Mouse (Mus musculus): ENCODE measurements around the gene Zbtb8b. TPM values are rescaled to one million over a fixed set of nuclear protein-coding genes. Genes with fewer than 3 reads are reported as not detected.
A peak's percentile ranks its signal among the peaks of the same experiment; 100 is the strongest.

The Zbtb8b gene
- total and polyA plus RNA-seq, 2 experiments: not detected

DNA sequence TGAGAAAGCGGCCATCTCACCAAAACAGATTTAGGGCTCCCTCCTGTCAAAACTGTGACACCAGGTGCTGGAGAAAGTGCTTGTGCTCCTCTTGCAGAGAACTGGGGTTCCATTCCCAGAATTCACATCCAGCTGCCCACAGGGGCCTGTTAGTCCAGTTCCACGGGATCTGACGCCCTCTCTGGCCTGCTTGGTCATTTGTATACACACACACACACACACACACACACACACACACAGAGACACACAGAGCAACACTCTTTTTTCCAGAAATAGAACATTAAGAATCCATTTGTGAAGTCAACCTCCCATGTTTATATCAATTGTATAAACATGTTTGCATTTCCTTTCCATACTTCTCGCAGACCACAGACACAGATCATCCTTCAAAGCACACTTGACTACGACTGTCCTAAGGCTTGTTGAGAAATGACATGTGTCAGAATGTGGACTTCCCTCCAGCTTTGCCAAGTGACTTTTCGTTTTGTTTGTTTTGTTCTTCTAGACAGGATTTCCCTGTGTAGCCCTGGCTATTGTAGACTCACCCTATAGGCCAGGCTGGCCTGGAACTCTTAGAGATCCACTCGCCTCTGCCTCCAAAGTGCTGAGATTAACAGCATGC lies 49.6 kb downstream of the Zbtb8b start:
- H3K4me1 ChIP-seq (ENCODE audit: control insufficient read depth, insufficient read depth, low read length): no peaks in the 10 kb centered on the region
- H3K27ac ChIP-seq (replicated peaks; ENCODE audit: insufficient read depth, low read depth, low read length): no peak overlapping the region
- no peaks in the 10 kb centered on the region for H3K27me3 ChIP-seq (ENCODE audit: control insufficient read depth, insufficient read depth, low read length)
- no peaks in the 10 kb centered on the region for H3K79me2 ChIP-seq (ENCODE audit: control insufficient read depth, insufficient read depth, low read length)
- TF ChIP-seq CTCF (IDR thresholded peaks at IDR 0.05; ENCODE audit: low read depth, low read length) (no peak), POLR2A (IDR thresholded peaks at IDR 0.05; ENCODE audit: extremely low read depth, insufficient read depth, low read length) (no peak)
- no peak for DNase-seq (ENCODE audit: extremely low read depth, low read depth, low spot score)
- no peak overlapping the region for H3K9ac ChIP-seq (ENCODE audit: low read depth, low read length)
- H3K4me3 ChIP-seq (ENCODE audit: insufficient read depth, low read depth, low read length): no peak overlapping the region
- WGBS: 69% methylated on average over 7 of the region's 7 CpGs
- no peaks in the 10 kb centered on the region for H3K36me3 ChIP-seq (ENCODE audit: control insufficient read depth, insufficient read depth, low read length)

DNA sequence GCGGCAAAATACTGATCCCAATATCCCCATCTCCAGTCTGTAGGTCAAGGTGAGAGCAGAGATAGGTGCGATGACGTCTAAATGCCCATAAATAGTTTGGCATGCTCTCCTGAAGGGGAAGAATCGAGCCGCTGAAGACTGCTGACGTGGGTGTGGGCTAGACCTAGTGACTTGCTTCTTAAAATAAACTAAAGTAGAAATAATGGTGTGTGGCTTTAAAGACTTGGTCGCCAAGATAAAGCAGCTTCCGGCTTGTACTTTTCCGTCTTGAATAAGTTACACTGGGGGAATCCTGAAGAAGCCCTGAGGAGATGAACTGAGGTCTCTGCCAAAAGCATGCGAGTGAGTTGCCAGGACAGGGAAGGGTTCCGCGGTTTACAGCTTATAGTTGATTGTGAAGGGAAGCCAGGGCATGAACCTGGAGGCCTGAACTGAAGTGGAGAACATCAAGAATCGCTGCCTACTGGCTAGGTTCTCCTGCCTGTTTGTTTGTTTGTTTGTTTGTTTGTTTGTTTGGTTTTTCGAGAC lies 50.4 kb downstream of the Zbtb8b start:
- no peaks in the 10 kb centered on the region for H3K36me3 ChIP-seq (ENCODE audit: control insufficient read depth, insufficient read depth, low read length)
- no peak overlapping the region for H3K27ac ChIP-seq (replicated peaks; ENCODE audit: insufficient read depth, low read depth, low read length)
- H3K27me3 ChIP-seq (ENCODE audit: control insufficient read depth, insufficient read depth, low read length): no peaks in the 10 kb centered on the region
- peak; percentile 26 for DNase-seq (ENCODE audit: extremely low read depth, low read depth, low spot score)
- no peak overlapping the region for H3K4me3 ChIP-seq (ENCODE audit: insufficient read depth, low read depth, low read length)
- no peaks in the 10 kb centered on the region for H3K79me2 ChIP-seq (ENCODE audit: control insufficient read depth, insufficient read depth, low read length)
- 74% methylated on average over 14 of the region's 14 CpGs for WGBS
- TF ChIP-seq CTCF (IDR thresholded peaks at IDR 0.05; ENCODE audit: low read depth, low read length): no peak
- TF ChIP-seq POLR2A (IDR thresholded peaks at IDR 0.05; ENCODE audit: extremely low read depth, insufficient read depth, low read length): no peak
- H3K9ac ChIP-seq (ENCODE audit: low read depth, low read length): no peak overlapping the region
- no peaks in the 10 kb centered on the region for H3K4me1 ChIP-seq (ENCODE audit: control insufficient read depth, insufficient read depth, low read length)

DNA sequence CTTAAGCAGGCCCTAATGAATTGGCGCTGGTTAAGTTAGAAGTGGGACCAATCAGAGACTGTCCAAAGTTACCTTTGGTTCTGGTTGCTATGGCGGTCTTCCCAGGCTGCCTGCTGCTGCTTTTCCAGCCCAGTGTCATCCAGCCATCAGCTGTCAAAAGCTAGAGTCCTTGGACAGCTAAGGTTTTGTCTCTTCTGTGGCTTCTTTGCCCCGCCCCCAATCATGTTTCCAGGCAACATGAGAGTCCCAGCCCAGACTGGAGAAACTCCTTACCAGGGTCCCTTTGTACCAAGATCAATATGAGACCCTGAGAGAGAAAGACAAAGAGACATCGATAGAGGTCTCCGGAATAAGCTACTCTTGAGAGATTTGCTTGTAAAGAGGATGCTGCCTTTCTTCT lies 52.2 kb downstream of the Zbtb8b start:
- no peak overlapping the region for H3K4me3 ChIP-seq (ENCODE audit: insufficient read depth, low read depth, low read length)

DNA sequence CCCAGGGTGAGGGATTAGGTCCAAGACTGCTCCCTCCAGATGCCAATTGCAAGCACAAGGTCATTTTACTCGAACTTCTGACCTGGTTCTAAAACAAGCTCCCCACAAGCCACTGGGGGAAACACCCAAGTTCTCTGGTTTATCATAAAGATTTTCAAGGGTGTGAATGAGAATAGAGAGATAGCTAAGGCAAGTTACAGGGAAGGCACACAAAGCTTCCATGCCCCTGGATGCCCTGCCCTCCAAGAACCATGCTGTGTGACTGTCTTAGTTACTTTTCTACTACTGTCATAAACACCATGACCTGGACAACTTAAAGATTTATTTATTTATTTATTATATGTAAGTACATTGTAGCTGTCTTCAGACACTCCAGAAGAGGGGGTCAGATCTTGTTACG lies 53.7 kb downstream of the Zbtb8b start:
- 80% methylated on average over 2 of the region's 2 CpGs for whole genome bisulfite sequencing

More for the DNA sequence above, 52.2 kb downstream of the Zbtb8b start:
- no peak for DNase-seq (ENCODE audit: extremely low read depth, low read depth, low spot score)
- no peaks in the 10 kb centered on the region for H3K4me1 ChIP-seq (ENCODE audit: control insufficient read depth, insufficient read depth, low read length)
- TF ChIP-seq POLR2A (IDR thresholded peaks at IDR 0.05; ENCODE audit: extremely low read depth, insufficient read depth, low read length): no peak
- TF ChIP-seq CTCF (IDR thresholded peaks at IDR 0.05; ENCODE audit: low read depth, low read length): no peak
- H3K9ac ChIP-seq (ENCODE audit: low read depth, low read length): no peak overlapping the region
- H3K27ac ChIP-seq (replicated peaks; ENCODE audit: insufficient read depth, low read depth, low read length): no peak overlapping the region
- no peaks in the 10 kb centered on the region for H3K27me3 ChIP-seq (ENCODE audit: control insufficient read depth, insufficient read depth, low read length)
- no peaks in the 10 kb centered on the region for H3K79me2 ChIP-seq (ENCODE audit: control insufficient read depth, insufficient read depth, low read length)
- no peaks in the 10 kb centered on the region for H3K36me3 ChIP-seq (ENCODE audit: control insufficient read depth, insufficient read depth, low read length)
- WGBS: 92% methylated on average over 5 of the region's 5 CpGs

DNA sequence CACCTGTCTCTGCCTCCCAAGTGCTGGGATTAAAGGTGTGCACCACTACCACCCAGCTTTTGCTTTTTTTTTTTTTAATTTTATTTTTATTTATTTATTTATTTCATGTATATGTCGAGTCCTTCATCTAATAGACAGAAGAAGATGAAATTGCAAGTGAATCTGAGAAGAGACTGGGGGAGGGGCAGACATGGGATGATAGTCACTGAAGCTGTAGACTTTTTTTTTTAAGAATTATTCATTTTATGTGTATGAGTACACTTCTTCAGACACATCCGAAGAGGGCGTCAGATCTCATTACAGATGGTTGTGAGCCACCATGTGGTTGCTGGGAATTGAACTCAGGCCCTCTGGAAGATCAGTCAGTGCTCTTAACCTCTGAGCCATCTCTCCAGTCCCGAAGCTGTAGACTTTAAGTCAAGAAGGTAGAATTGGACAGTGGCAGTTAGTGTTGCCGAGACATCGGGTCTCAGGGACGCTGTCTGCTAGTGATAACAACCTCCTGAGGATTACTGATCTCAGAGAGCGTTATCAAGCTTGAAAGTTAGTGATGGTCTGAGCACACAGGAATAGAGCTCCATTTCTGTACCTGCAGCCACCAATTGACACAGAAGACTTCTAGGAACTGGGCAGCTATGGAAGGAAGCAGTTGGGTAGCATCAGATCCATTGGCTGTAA lies 54.2 kb downstream of the Zbtb8b start:
- Histone ChIP-seq H3K27ac (replicated peaks; ENCODE audit: insufficient read depth, low read depth, low read length) (no peak overlapping the region), H3K27me3 (ENCODE audit: control insufficient read depth, insufficient read depth, low read length) (no peaks in the 10 kb centered on the region), H3K4me3 (ENCODE audit: insufficient read depth, low read depth, low read length) (no peak overlapping the region), H3K4me1 (ENCODE audit: control insufficient read depth, insufficient read depth, low read length) (no peaks in the 10 kb centered on the region), H3K9ac (ENCODE audit: low read depth, low read length) (no peak overlapping the region), H3K36me3 (ENCODE audit: control insufficient read depth, insufficient read depth, low read length) (no peaks in the 10 kb centered on the region), H3K79me2 (ENCODE audit: control insufficient read depth, insufficient read depth, low read length) (no peaks in the 10 kb centered on the region)
- TF ChIP-seq POLR2A (IDR thresholded peaks at IDR 0.05; ENCODE audit: extremely low read depth, insufficient read depth, low read length) (no peak), CTCF (IDR thresholded peaks at IDR 0.05; ENCODE audit: low read depth, low read length) (no peak)
- DNase-seq (ENCODE audit: extremely low read depth, low read depth, low spot score): no peak
- 91% methylated on average over 8 of the region's 8 CpGs for WGBS

More for the DNA sequence above, 53.7 kb downstream of the Zbtb8b start:
- Histone ChIP-seq H3K36me3 (ENCODE audit: control insufficient read depth, insufficient read depth, low read length) (no peaks in the 10 kb centered on the region), H3K27ac (replicated peaks; ENCODE audit: insufficient read depth, low read depth, low read length) (no peak overlapping the region), H3K79me2 (ENCODE audit: control insufficient read depth, insufficient read depth, low read length) (no peaks in the 10 kb centered on the region), H3K9ac (ENCODE audit: low read depth, low read length) (no peak overlapping the region), H3K27me3 (ENCODE audit: control insufficient read depth, insufficient read depth, low read length) (no peaks in the 10 kb centered on the region), H3K4me1 (ENCODE audit: control insufficient read depth, insufficient read depth, low read length) (no peaks in the 10 kb centered on the region), H3K4me3 (ENCODE audit: insufficient read depth, low read depth, low read length) (no peak overlapping the region)
- no peak for TF ChIP-seq CTCF (IDR thresholded peaks at IDR 0.05; ENCODE audit: low read depth, low read length)
- no peak for TF ChIP-seq POLR2A (IDR thresholded peaks at IDR 0.05; ENCODE audit: extremely low read depth, insufficient read depth, low read length)
- no peak for DNase-seq (ENCODE audit: extremely low read depth, low read depth, low spot score)

DNA sequence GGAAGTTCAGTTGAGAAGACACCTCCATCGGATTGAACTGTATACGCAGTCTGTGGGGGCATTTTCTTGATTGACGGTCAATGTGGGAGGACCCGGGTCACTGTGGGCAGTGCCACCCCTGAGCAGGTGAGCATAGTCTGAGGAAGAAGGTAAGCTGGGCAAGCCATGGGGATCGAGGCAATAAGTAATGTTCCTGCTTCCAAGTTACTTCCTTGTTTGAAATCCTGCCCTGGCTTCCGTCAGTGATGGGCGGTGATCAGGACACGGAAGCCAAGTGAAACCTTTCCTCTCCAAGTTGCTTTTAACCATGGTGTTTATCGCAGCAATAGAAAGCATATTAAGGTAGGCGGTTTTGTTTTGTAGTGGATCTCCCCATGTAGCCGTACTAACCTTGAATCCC lies 55.0 kb downstream of the Zbtb8b start:
- TF ChIP-seq CTCF (IDR thresholded peaks at IDR 0.05; ENCODE audit: low read depth, low read length) (no peak), POLR2A (IDR thresholded peaks at IDR 0.05; ENCODE audit: extremely low read depth, insufficient read depth, low read length) (no peak)
- Histone ChIP-seq H3K27me3 (ENCODE audit: control insufficient read depth, insufficient read depth, low read length) (no peaks in the 10 kb centered on the region), H3K79me2 (ENCODE audit: control insufficient read depth, insufficient read depth, low read length) (no peaks in the 10 kb centered on the region), H3K36me3 (ENCODE audit: control insufficient read depth, insufficient read depth, low read length) (no peaks in the 10 kb centered on the region), H3K27ac (replicated peaks; ENCODE audit: insufficient read depth, low read depth, low read length) (no peak overlapping the region), H3K4me1 (ENCODE audit: control insufficient read depth, insufficient read depth, low read length) (no peaks in the 10 kb centered on the region), H3K9ac (ENCODE audit: low read depth, low read length) (no peak overlapping the region), H3K4me3 (ENCODE audit: insufficient read depth, low read depth, low read length) (no peak overlapping the region; the same call in 1 of the 2 replicates)
- 81% methylated on average over 11 of the region's 11 CpGs for WGBS
- peak; percentile 15 for DNase-seq (ENCODE audit: extremely low read depth, low read depth, low spot score)
